Mouse (Mus musculus): ENCODE measurements at regions not wholly inside any gene's neighbourhood (a gene's known extent, or its start where the extent isn't known, plus 50 kb on each side); places are given as distances from the start of the nearest gene placed in this dataset.

GRCm38 (mm10) chr4:81005507-81006328 is 95.3 kb downstream of the Lurap1l start:
- DNase-seq (ENCODE audit: low spot score), result no peak

GRCm38 (mm10) chr4:81006546-81006945 is 96.1 kb downstream of the Lurap1l start:
- no peak for DNase-seq (ENCODE audit: low spot score)

- no peak for DNase-seq (ENCODE audit: low spot score)
These were observed 111.4 kb downstream of the Lurap1l start for GRCm38 (mm10) chr4:81021850-81022249.

GRCm38 (mm10) chr4:81023436-81023983 is 113.1 kb downstream of the Lurap1l start:
- DNase-seq (ENCODE audit: low spot score), result no peak

- no peak for DNase-seq (ENCODE audit: low spot score)
These were observed 117.1 kb downstream of the Lurap1l start for GRCm38 (mm10) chr4:81027558-81027957.

- no peak for DNase-seq (ENCODE audit: low spot score)
These were observed 120.2 kb downstream of the Lurap1l start for GRCm38 (mm10) chr4:81030671-81031070.

- no peak for DNase-seq (ENCODE audit: low spot score)
These were observed 127.0 kb downstream of the Lurap1l start for GRCm38 (mm10) chr4:81037336-81037902.

- DNase-seq (ENCODE audit: low spot score), result no peak
These were observed 147.8 kb downstream of the Lurap1l start for GRCm38 (mm10) chr4:81058227-81058626.

- no peak for DNase-seq (ENCODE audit: low spot score)
These were observed 148.4 kb downstream of the Lurap1l start for GRCm38 (mm10) chr4:81058809-81059208.

GRCm38 (mm10) chr4:81059356-81059755 is 148.9 kb downstream of the Lurap1l start:
- DNase-seq (ENCODE audit: low spot score), result no peak

- DNase-seq (ENCODE audit: low spot score), result no peak
These were observed 172.0 kb downstream of the Lurap1l start for GRCm38 (mm10) chr4:81082290-81082947.

GRCm38 (mm10) chr4:81085188-81085587 is 174.7 kb downstream of the Lurap1l start:
- no peak for DNase-seq (ENCODE audit: low spot score)

- DNase-seq (ENCODE audit: low spot score), result no peak
These were observed 186.1 kb downstream of the Lurap1l start for GRCm38 (mm10) chr4:81096581-81096980.

GRCm38 (mm10) chr4:81097597-81097996 is 187.2 kb downstream of the Lurap1l start:
- DNase-seq (ENCODE audit: low spot score), result no peak

- no peak for DNase-seq (ENCODE audit: low spot score)
These were observed 190.6 kb downstream of the Lurap1l start for GRCm38 (mm10) chr4:81101049-81101448.

- DNase-seq (ENCODE audit: low spot score), result no peak
These were observed 200.9 kb downstream of the Lurap1l start for GRCm38 (mm10) chr4:81111307-81111706.

- no peak for DNase-seq (ENCODE audit: low spot score)
These were observed 206.0 kb downstream of the Lurap1l start for GRCm38 (mm10) chr4:81116411-81116810.

GRCm38 (mm10) chr4:81124155-81124554 is 213.7 kb downstream of the Lurap1l start:
- DNase-seq (ENCODE audit: low spot score), result no peak

GRCm38 (mm10) chr4:81129874-81130273 is 219.4 kb downstream of the Lurap1l start:
- no peak for DNase-seq (ENCODE audit: low spot score)

- no peak for DNase-seq (ENCODE audit: low spot score)
These were observed 262.7 kb downstream of the Lurap1l start for GRCm38 (mm10) chr4:81173111-81173510.

- no peak for DNase-seq (ENCODE audit: low spot score)
These were observed 265.1 kb downstream of the Mpdz start for GRCm38 (mm10) chr4:81177443-81178041.

- DNase-seq (ENCODE audit: low spot score), result no peak
These were observed 264.4 kb downstream of the Mpdz start for GRCm38 (mm10) chr4:81178047-81178781.
